Mouse (Mus musculus): Measurements from ENCODE around the gene Irs2.

Gene Irs2

DNA sequence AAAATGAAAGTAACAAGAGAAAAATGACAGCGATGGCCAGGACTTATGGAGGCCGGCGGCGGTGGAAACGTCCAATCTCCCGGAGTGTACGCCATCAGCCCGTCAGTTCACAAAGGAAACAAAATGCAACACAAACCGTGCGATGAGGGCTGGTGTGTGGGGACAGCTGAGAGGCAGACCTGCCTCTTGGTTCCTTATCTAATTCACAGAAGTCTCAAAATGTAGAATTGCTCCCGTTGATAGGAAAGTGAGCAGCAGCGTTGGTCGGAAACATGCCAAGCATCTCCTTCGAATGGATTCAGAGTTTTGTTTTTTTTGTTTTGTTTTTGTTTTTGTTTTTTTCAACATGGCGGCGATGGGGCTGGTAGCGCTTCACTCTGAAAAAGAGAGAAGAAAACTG lies 21.6 kb downstream of the Irs2 start:
- DNase-seq, result no peak

GRCm38 (mm10) chr8:10985064-10985463 lies 23.2 kb downstream of the Irs2 start:
- DNase-seq, result no peak

DNA sequence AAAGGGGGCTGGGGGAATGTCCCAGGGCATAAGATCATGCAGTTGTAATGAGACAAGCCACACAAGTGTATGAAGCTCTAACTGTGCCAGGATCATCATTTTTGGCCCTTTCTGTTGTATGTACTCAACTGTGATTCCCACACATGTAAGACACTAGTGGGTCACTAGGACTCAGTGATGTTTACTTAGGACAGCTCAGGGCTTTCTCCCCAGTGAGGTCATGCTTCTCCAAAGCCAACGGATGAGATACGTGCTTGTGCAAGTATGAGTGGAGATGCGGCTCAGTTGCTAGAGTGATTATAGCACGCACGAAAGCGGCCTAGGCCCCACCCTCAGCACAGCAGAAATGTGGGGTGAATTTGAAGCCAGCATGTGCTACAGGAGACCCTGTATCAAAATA lies 27.4 kb downstream of the Irs2 start:
- no peak for DNase-seq

DNA sequence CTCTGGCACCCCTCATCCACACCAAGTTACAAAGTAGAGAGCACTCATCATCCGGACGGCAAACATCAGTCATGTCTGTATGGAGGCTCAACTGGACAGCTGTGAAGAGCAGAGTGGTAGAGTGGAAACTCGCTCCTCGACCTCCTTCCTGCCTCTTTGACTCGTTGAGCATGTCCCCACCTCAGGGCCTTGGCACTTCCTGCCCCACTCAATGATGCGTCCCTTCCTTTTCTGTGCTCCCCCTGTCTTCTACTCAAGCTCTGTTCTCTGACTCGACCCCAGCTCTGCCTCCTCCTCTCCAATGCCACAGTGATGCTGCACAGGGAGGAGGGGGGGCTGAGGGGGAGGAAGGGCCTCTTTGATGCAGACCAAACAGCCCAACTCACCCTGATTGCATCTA lies 28.3 kb downstream of the Irs2 start:
- DNase-seq, result no peak

GRCm38 (mm10) chr8:10979196-10979794 lies 29.0 kb downstream of the Irs2 start:
- no peak for DNase-seq

- peak; percentile 85 for DNase-seq
These were observed 29.9 kb downstream of the Irs2 start for GRCm38 (mm10) chr8:10978377-10978776.

GRCm38 (mm10) chr8:10977742-10978376 lies 30.4 kb downstream of the Irs2 start:
- DNase-seq, result no peak

GRCm38 (mm10) chr8:10974659-10975058 lies 33.6 kb downstream of the Irs2 start:
- no peak for DNase-seq

- no peak for DNase-seq
These were observed 34.1 kb downstream of the Irs2 start for GRCm38 (mm10) chr8:10974126-10974525.

GRCm38 (mm10) chr8:10972851-10973452 lies 35.3 kb downstream of the Irs2 start:
- no peak for DNase-seq

- DNase-seq, result no peak
These were observed 36.3 kb downstream of the Irs2 start for GRCm38 (mm10) chr8:10971984-10972383.

DNA sequence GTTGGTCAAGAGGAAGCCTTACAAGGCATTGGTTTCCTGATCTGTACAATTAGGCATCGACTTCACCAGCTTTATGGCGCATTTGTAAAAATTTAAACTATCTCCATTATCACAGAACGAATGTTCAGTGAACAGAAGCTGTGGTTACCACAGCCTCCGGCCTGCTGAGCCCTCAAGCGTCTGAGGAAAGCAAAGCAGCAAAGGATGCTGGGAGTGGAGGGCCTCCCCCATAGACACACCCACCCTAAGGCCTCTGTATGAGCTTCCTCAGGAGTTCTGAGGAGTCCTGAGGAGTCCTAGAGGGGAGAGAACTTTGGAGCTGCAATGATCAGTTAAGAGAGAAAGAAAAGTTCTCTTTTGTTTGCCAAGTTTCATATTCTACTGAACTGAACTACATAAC lies 36.7 kb downstream of the Irs2 start:
- DNase-seq, result no peak

DNA sequence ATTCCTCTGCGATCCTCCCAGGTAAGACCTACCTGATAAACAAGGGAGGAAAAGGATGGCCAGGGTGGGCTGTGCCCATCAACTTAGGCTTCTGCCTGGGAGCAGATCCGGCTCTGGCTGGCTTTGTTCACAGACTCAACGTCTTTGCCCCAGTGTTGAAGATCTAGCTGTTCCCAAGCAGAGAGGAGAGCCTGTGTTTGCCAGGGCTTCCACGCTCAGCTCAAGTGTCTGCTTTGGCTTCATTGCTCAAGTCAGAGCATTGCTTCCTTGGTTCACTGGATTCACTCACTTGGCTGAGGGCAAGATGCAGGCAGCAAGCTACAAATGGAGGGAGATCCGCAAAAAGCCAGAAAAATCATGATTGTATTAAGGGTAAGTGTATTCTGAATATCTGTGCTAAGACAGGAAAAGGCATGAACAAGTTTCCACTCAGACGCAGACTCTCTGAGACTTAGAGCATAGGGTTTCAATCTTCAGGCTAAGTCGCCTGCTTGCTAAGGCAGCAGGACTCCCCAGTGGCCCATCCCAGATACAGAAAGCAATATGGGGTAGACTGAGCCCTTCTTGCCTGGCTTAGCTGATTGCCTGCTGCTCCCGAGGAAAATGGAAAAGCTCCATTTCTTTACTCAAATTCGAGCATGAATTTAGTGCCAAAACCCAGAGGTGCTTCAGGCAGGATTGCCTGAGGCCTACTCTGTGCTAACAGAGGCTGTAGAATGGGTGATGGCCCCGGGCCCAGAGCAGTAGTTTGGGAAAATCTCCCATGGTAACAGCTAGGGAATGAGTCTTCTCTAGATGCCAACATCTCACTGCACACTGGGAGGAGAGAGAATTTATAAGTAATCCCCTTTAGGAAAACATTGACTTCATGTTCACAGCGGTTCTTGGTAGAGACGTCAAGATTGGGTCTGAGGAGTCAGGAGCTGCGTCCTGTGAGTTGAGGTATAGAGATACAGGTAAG lies 37.5 kb downstream of the Irs2 start:
- DNase-seq, result no peak

- DNase-seq, result no peak
These were observed 39.6 kb downstream of the Irs2 start for GRCm38 (mm10) chr8:10968687-10969086.

- peak; percentile 44 for DNase-seq
These were observed 42.7 kb downstream of the Irs2 start for GRCm38 (mm10) chr8:10965401-10966117.

- no peak for DNase-seq
These were observed 43.7 kb downstream of the Irs2 start for GRCm38 (mm10) chr8:10964511-10965099.

GRCm38 (mm10) chr8:10961989-10962388 lies 46.3 kb downstream of the Irs2 start:
- peak; percentile 85 for DNase-seq

DNA sequence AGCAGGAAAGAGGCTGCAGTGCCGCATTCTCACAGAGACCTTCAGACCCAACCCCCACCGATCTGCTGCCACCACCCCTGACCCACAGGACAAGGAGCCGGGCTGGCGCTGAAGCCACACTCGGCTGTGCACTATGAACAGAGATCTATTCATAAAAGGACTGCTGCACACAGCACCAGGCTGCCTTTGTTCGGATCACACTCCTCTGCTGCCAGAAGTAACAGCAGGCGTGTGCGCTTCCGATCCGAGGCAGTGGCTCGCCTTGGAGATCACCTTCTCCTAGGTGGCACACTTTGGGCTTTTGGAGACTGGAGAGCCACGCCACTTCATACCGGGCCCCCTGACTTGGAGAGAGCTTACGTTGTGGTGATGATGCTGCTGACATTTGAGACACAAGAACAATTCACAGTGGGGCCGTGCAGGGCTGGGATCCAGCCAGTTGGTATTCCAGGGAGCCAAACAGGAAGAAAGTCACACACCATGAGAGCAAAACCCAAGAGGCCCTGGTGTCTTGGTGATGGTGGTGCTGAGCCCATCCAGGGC lies 47.9 kb downstream of the Irs2 start:
- DNase-seq, result no peak

- DNase-seq, result no peak
These were observed 50.8 kb downstream of the Irs2 start for GRCm38 (mm10) chr8:10957292-10957955.

DNA sequence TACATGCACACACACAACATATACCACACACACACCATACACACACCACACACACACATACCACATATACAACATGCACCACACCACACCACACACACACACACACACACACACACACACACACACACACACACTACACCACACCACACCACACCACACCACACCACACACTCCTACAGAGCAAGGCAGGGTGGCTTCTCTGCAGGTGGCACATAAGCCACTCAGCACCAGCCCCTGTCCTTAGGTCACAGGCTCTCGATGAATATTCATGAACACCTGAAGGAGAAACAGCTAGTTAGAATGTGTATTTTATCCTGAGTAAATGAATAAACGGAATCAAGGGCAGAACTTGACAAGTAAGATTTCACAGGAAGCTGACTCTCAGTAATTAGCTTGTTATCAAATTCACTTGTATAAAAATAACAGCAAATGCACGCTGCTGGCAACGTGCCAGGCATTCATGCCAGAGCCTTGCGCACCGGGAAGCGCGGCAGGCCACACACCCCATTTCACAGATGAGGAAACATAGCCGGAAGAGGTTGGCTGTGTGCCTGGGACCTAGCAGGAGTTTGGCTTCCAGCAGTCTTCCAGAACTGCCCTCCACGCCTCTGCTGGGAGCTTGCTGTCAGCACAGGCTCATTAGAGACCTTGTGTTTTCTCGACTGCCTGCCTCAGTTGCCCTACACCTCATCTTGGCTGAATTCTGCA lies 54.8 kb downstream of the Irs2 start:
- DNase-seq, result peak; percentile 94

DNA sequence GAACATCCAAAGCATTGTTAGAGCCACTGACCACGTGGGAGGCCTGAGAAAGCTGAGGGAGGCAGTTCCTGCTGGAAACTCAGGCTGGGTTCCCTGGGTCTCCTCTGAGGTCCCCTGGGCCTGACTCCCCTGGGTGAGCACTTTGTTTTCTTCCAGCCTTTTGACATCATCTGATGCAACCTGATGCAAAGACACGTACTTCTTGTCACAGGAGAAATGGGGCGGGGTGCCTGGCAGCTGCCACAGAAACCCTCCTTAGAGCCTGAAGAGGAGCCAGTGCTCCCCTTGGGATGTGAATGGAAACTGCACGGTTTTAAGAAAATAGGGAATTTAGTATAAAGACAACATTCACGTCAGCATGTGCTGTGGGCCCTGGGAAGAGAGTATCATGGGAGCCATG lies 55.6 kb downstream of the Irs2 start:
- DNase-seq, result no peak
